Comparison of ENCODE assay signal across 8 mouse cellular contexts in the genomic region with DNA sequence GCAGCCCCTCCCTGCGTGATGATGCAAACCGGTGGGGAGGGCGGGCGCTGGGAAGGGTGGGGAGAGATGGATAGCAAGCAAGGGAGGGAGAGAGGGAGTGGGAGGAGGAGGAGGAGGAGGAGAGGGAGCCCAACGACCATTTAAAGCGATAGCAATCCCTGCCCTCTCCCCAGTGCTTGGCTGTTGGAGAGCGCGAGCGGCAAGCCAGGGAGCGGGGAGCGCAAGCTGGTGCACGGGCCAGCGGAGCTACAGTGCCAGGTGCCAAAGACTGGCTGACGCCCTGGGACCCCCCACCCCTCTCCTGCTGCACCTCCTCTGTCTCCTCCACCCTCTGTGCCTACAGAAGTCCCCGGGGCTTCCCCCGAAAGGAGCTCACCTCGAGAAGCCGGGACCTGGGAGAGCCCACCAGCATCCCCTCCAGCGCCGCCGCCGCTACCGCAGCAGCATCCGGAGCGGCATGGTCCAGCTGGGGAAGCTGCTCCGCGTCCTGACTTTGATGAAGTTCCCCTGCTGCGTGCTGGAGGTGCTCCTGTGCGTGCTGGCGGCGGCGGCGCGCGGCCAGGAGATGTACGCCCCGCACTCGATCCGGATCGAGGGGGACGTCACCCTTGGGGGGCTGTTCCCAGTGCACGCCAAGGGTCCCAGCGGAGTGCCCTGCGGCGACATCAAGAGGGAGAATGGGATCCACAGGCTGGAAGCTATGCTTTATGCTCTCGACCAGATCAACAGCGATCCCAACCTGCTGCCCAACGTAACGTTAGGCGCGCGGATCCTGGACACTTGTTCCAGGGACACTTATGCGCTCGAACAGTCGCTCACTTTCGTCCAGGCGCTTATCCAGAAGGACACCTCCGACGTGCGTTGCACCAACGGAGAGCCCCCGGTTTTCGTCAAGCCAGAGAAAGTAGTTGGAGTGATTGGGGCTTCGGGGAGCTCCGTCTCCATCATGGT. TPM values are rescaled to one million over a fixed set of nuclear protein-coding genes. Genes with fewer than 3 reads are reported as not detected.
A peak's percentile ranks its signal among the peaks of the same experiment; 100 is the strongest.
DNase-seq lines count a peak whose midpoint lies in the region; ATAC-seq and TF ChIP-seq lines count a peak whose summit lies in the region.

A gene (plus strand): TSS at position 171 of the 951 bp plus-strand sequence.

- H3K27ac ChIP-seq in ES-Bruce4 (ENCODE audit: insufficient read depth, low read length) = no peak within 1 kb of the TSS
- no peak within 1 kb of the TSS for H3K27ac ChIP-seq in embryonic facial prominence, embryonic 15.5 days (replicated peaks)
- H3K27ac ChIP-seq in hindbrain, embryonic 16.5 days (ENCODE audit: low read depth, low read length) = peak within 1 kb of the TSS; percentile 85
- H3K27ac ChIP-seq in liver, embryonic 11.5 days (ENCODE audit: low read depth, low read length) = no peak within 1 kb of the TSS

- no peaks in the 10 kb centered on the region for H3K9me3 ChIP-seq in ES-Bruce4 (replicated peaks; ENCODE audit: control insufficient read depth, insufficient read depth, low read length, poor library complexity, severe bottlenecking)
- H3K9me3 ChIP-seq in embryonic facial prominence, embryonic 15.5 days (replicated peaks) = no peaks in the 10 kb centered on the region
- H3K9me3 ChIP-seq in hindbrain, embryonic 16.5 days (ENCODE audit: control insufficient read depth, low read length) = no peaks in the 10 kb centered on the region
- H3K9me3 ChIP-seq in liver, embryonic 11.5 days (ENCODE audit: control insufficient read depth, low read length) = no peaks in the 10 kb centered on the region

- TF ChIP-seq EP300 in ES-Bruce4 (IDR thresholded peaks at IDR 0.05; ENCODE audit: insufficient read depth, low read depth, low read length) = no peak

- H3K4me1 ChIP-seq in ES-Bruce4 (ENCODE audit: control insufficient read depth, insufficient read depth, low read length) = no peaks in the 10 kb centered on the region
- peaks cover 17% of the 10 kb centered on the region; the same call in 1 of the 2 replicates for H3K4me1 ChIP-seq in embryonic facial prominence, embryonic 15.5 days
- peaks cover 2% of the 10 kb centered on the region; the same call in 1 of the 2 replicates for H3K4me1 ChIP-seq in hindbrain, embryonic 16.5 days (ENCODE audit: control insufficient read depth, insufficient read depth, low read depth, low read length)
- no peaks in the 10 kb centered on the region for H3K4me1 ChIP-seq in liver, embryonic 11.5 days (replicated peaks; ENCODE audit: control insufficient read depth, insufficient read depth, low read length)

- TF ChIP-seq CTCF in ES-Bruce4 (IDR thresholded peaks at IDR 0.05; ENCODE audit: low read depth, low read length) = no peak

- peak; percentile 35; the same call in 1 of the 2 replicates for ATAC-seq in embryonic facial prominence, embryonic 15.5 days (ENCODE audit: insufficient number of reproducible peaks, low FRiP score, low TSS enrichment, low read depth)
- ATAC-seq in hindbrain, embryonic 16.5 days = peak; percentile 94
- no peak for ATAC-seq in liver, embryonic 11.5 days (replicated peaks; ENCODE audit: low FRiP score)
- no peak for ATAC-seq in megakaryocyte, adult 5-6 weeks (ENCODE audit: poor library complexity, severe bottlenecking)

- no peak within 1 kb of the TSS for H3K9ac ChIP-seq in ES-Bruce4 (ENCODE audit: low read depth, poor library complexity, severe bottlenecking)
- no peak within 1 kb of the TSS for H3K9ac ChIP-seq in embryonic facial prominence, embryonic 15.5 days
- peak within 1 kb of the TSS; percentile 81 for H3K9ac ChIP-seq in hindbrain, embryonic 16.5 days (ENCODE audit: low read depth, low read length)
- H3K9ac ChIP-seq in liver, embryonic 11.5 days (ENCODE audit: low read depth, low read length) = no peak within 1 kb of the TSS

- under 1% methylated on average over 65 of the region's 65 CpGs for WGBS in embryonic facial prominence, embryonic 15.5 days
- WGBS in hindbrain, embryonic 16.5 days = under 1% methylated on average over 64 of the region's 65 CpGs
- WGBS in liver, embryonic 11.5 days = 2% methylated on average over 62 of the region's 65 CpGs

- H3K4me3 ChIP-seq in ES-Bruce4 (ENCODE audit: low read depth, low read length) = peak within 1 kb of the TSS; percentile 68
- peak within 1 kb of the TSS; percentile 49 for H3K4me3 ChIP-seq in embryonic facial prominence, embryonic 15.5 days (replicated peaks)
- peak within 1 kb of the TSS; percentile 70 for H3K4me3 ChIP-seq in hindbrain, embryonic 16.5 days (ENCODE audit: low read length)
- peak within 1 kb of the TSS; percentile 28 for H3K4me3 ChIP-seq in liver, embryonic 11.5 days (ENCODE audit: low read depth, low read length)

- H3K4me2 ChIP-seq in embryonic facial prominence, embryonic 15.5 days (replicated peaks) = peak within 1 kb of the TSS; percentile 93
- peak within 1 kb of the TSS; percentile 78 for H3K4me2 ChIP-seq in hindbrain, embryonic 16.5 days (ENCODE audit: low read length)
- peak within 1 kb of the TSS; percentile 58 for H3K4me2 ChIP-seq in liver, embryonic 11.5 days

- peak; percentile 9 to 19 for DNase-seq in adrenal gland, adult 18-20 months (ENCODE audit: low spot score in 2 of 2)
- DNase-seq in adrenal gland, adult 8-10 months = no peak
- DNase-seq in liver, embryonic 11.5 days (ENCODE audit: low spot score) = peak; percentile 33
- peak; percentile 66 for DNase-seq in right cerebral cortex, postnatal 4 days

- H3K36me3 ChIP-seq in ES-Bruce4 (ENCODE audit: control insufficient read depth, insufficient read depth, low read length, poor library complexity, severe bottlenecking) = no peaks in the 10 kb centered on the region
- H3K36me3 ChIP-seq in embryonic facial prominence, embryonic 15.5 days = no peaks in the 10 kb centered on the region
- H3K36me3 ChIP-seq in hindbrain, embryonic 16.5 days (ENCODE audit: control insufficient read depth, insufficient read depth, low read length) = no peaks in the 10 kb centered on the region
- H3K36me3 ChIP-seq in liver, embryonic 11.5 days (ENCODE audit: control insufficient read depth, insufficient read depth, low read length) = no peaks in the 10 kb centered on the region

- H3K27me3 ChIP-seq in ES-Bruce4 (ENCODE audit: control insufficient read depth, insufficient read depth, low read length, poor library complexity, severe bottlenecking) = 0 out of 2 replicates have a peak, but pooled peaks cover 2% of the 10 kb centered on the region
- H3K27me3 ChIP-seq in embryonic facial prominence, embryonic 15.5 days = peaks cover 44% of the 10 kb centered on the region
- H3K27me3 ChIP-seq in hindbrain, embryonic 16.5 days (replicated peaks; ENCODE audit: control insufficient read depth, insufficient read depth, low read length) = no peaks in the 10 kb centered on the region
- H3K27me3 ChIP-seq in liver, embryonic 11.5 days (replicated peaks; ENCODE audit: control insufficient read depth, insufficient read depth, low read length) = peaks cover 28% of the 10 kb centered on the region

- no peak for TF ChIP-seq POLR2A in ES-Bruce4 (IDR thresholded peaks at IDR 0.05; ENCODE audit: insufficient read depth, low read length)

RNA-seq across cellular contexts. Expression of the gene that starts here (rescaled TPM):
- total RNA-seq in adrenal gland, adult 18-20 months (2021) = 1 to 10 TPM; 1.0 to 1.7 TPM
- 1 to 10 TPM; 2.0 to 3.8 (median 2.7) TPM for total RNA-seq in adrenal gland, adult 8-10 months (2022)
- polyA plus RNA-seq in ES-Bruce4 (2011; ENCODE audit: insufficient read depth, insufficient read length, low read depth, missing spikeins) = not detected in 2 replicates
- 1.8 and 2.4 TPM in 2 replicates for polyA plus RNA-seq in embryonic facial prominence, embryonic 15.5 days (2015; fragmentation: Nextera tagmentation; extraction: Ambion mirVana)
- 38.8 and 42.3 TPM in 2 replicates for polyA plus RNA-seq in hindbrain, embryonic 16.5 days (2015; fragmentation: Nextera tagmentation; extraction: Ambion mirVana)
- polyA plus RNA-seq in liver, embryonic 11.5 days (2014; fragmentation: Nextera tagmentation; extraction: Ambion mirVana) = 0.29 and 0.44 TPM in 2 replicates
- not detected in 2 replicates for total RNA-seq in megakaryocyte, adult 5-6 weeks (2015)
- total RNA-seq in megakaryocyte, adult 5-6 weeks (2017) = not detected in 2 replicates

Comparison
In these comparisons a context has a peak if more than half of its experiments do, and no peak if none do; other contexts are left out.
1. RNA of the gene that starts here (polyA plus RNA-seq): 38.8 to 42.3 TPM in hindbrain, embryonic 16.5 days; 1.8 to 2.4 TPM in embryonic facial prominence, embryonic 15.5 days, 0.29 to 0.44 TPM in liver, embryonic 11.5 days and not detected in ES-Bruce4; every median in the first group is over 10 times any median in the second.
2. Peak in DNase-seq, H3K4me3 ChIP-seq and H3K4me2 ChIP-seq in liver, embryonic 11.5 days; RNA of the gene not detected or under 1 TPM.
3. ATAC-seq: peak in embryonic facial prominence, embryonic 15.5 days (single experiment) and hindbrain, embryonic 16.5 days (single experiment); none in liver, embryonic 11.5 days (single experiment) and megakaryocyte, adult 5-6 weeks (single experiment).
4. Peak in every context shown above with its lines, with median percentiles within 50 percentile points of each other: H3K4me3 ChIP-seq and H3K4me2 ChIP-seq.